Mouse (Mus musculus) kidney, adult 2 months (tissue): ENCODE data around the gene Mier2. TPM values are rescaled to one million over a fixed set of nuclear protein-coding genes. Genes with fewer than 3 reads are reported as not detected.

Experiments
- DNase-seq: peaks from one replicate; pipeline ENCODE4 v3.0.0; 2021
- H3K27ac ChIP-seq: fragments of 200-500 bp; 2 replicates; pipeline ENCODE4 v1.5.1; 2012; ENCODE audit warnings: low read depth, low read length, control low read depth, inconsistent platforms; ENCODE audit not compliant: insufficient read depth
- H3K27me3 ChIP-seq: fragments of 200-500 bp; replicated peaks from 2 replicates; pipeline ENCODE4 v1.6.1; 2012; ENCODE audit warnings: mild to moderate bottlenecking, moderate library complexity, low read length, inconsistent platforms; ENCODE audit not compliant: control insufficient read depth, insufficient read depth
- H3K36me3 ChIP-seq: fragments of 200-500 bp; 2 replicates; pipeline ENCODE4 v1.6.1; 2012; ENCODE audit warnings: mild to moderate bottlenecking, moderate library complexity, low read length, inconsistent platforms; ENCODE audit not compliant: control insufficient read depth, insufficient read depth
- H3K4me1 ChIP-seq: fragments of 200-500 bp; 2 replicates; pipeline ENCODE4 v1.6.1; 2011; ENCODE audit warnings: low read length; ENCODE audit not compliant: control insufficient read depth, insufficient read depth
- H3K4me3 ChIP-seq: fragments of 200-500 bp; 2 replicates; pipeline ENCODE4 v1.5.1; 2011; ENCODE audit warnings: mild to moderate bottlenecking, low read depth, low read length, control low read depth; ENCODE audit not compliant: insufficient read depth
- CTCF ChIP-seq: fragments of 200-500 bp; conservative IDR thresholded peaks from 2 replicates; pipeline ENCODE4 v1.5.1; 2011; ENCODE audit warnings: low read depth, mild to moderate bottlenecking, control low read depth, low read length, moderate library complexity, mixed read lengths; ENCODE audit not compliant: insufficient read depth, insufficient read length
- POLR2A ChIP-seq: fragments of 200-500 bp; IDR thresholded peaks from one replicate; pipeline ENCODE4 v1.6.1; 2011; ENCODE audit warnings: low read depth, low read length, control low read depth
- WGBS: fragments of 180-500 bp; shearing (Covaris S2); methylation state at CpG from one replicate; pipeline ENCODE4 v1.1.7; 2018; 5-methylcytosine and 5-hydroxymethylcytosine counted together
- polyA plus RNA-seq: library from polyadenylated mRNA; depleted of rRNA; stranded (reverse); fragments of >200 nt; gene quantifications from 2 replicates; pipeline ENCODE4 v1.2.3, GENCODE M21; 2012

The Mier2 gene
- polyA plus RNA-seq, 1 experiment = 35.0 TPM

GRCm38 (mm10) chr10:79555238-79555724, 282 bp upstream of the Mier2 start:
- no peaks in the 10 kb centered on the region for H3K27me3 ChIP-seq
- TF ChIP-seq CTCF (no peak), POLR2A (no peak)
- WGBS = 26% methylated on average over 7 of the region's 7 CpGs
- no peaks in the 10 kb centered on the region for H3K36me3 ChIP-seq
- H3K4me1 ChIP-seq = peaks cover 7% of the 10 kb centered on the region; the same call in 1 of the 2 replicates
- DNase-seq = no peak
- H3K4me3 ChIP-seq = peak overlapping the region; percentile 81
- H3K27ac ChIP-seq = no peak overlapping the region

- no peaks in the 10 kb centered on the region for H3K27me3 ChIP-seq
- no peak overlapping the region for H3K27ac ChIP-seq
- H3K36me3 ChIP-seq = no peaks in the 10 kb centered on the region
- peaks cover 7% of the 10 kb centered on the region; the same call in 1 of the 2 replicates for H3K4me1 ChIP-seq
- H3K4me3 ChIP-seq = peak overlapping the region; percentile 81; the same call in 1 of the 2 replicates
- DNase-seq = no peak
- no peak for TF ChIP-seq CTCF
- TF ChIP-seq POLR2A = no peak
- WGBS = 42% methylated on average over 10 of the region's 10 CpGs
Observed at GRCm38 (mm10) chr10:79553691-79554090, 1.3 kb downstream of the Mier2 start.

- Histone ChIP-seq H3K4me3 (no peak overlapping the region), H3K27ac (no peak overlapping the region), H3K36me3 (no peaks in the 10 kb centered on the region), H3K27me3 (no peaks in the 10 kb centered on the region), H3K4me1 (peaks cover 7% of the 10 kb centered on the region; the same call in 1 of the 2 replicates)
- WGBS = 81% methylated on average over 6 of the region's 6 CpGs
- TF ChIP-seq CTCF = no peak
- no peak for TF ChIP-seq POLR2A
- no peak for DNase-seq
Observed at GRCm38 (mm10) chr10:79553176-79553575, 1.8 kb downstream of the Mier2 start.

GRCm38 (mm10) chr10:79552531-79552930, 2.5 kb downstream of the Mier2 start:
- 86% methylated on average over 8 of the region's 8 CpGs for WGBS
- H3K4me1 ChIP-seq = peaks cover 7% of the 10 kb centered on the region; the same call in 1 of the 2 replicates
- no peaks in the 10 kb centered on the region for H3K36me3 ChIP-seq
- DNase-seq = no peak
- no peaks in the 10 kb centered on the region for H3K27me3 ChIP-seq
- H3K4me3 ChIP-seq = no peak overlapping the region
- TF ChIP-seq POLR2A (no peak), CTCF (no peak)
- H3K27ac ChIP-seq = no peak overlapping the region

- WGBS = 86% methylated on average over 9 of the region's 9 CpGs
Observed at GRCm38 (mm10) chr10:79550366-79550765, 4.6 kb downstream of the Mier2 start.

GRCm38 (mm10) chr10:79548971-79549723, 5.9 kb downstream of the Mier2 start:
- Histone ChIP-seq H3K27me3 (no peaks in the 10 kb centered on the region), H3K4me3 (no peak overlapping the region), H3K4me1 (peaks cover 6% of the 10 kb centered on the region; the same call in 1 of the 2 replicates), H3K36me3 (no peaks in the 10 kb centered on the region), H3K27ac (no peak overlapping the region)
- TF ChIP-seq CTCF (no peak), POLR2A (no peak)
- DNase-seq = no peak
- WGBS = 93% methylated on average over 18 of the region's 18 CpGs

More at GRCm38 (mm10) chr10:79550366-79550765, 4.6 kb downstream of the Mier2 start:
- no peak for DNase-seq
- Histone ChIP-seq H3K36me3 (no peaks in the 10 kb centered on the region), H3K27ac (no peak overlapping the region), H3K4me3 (no peak overlapping the region), H3K4me1 (peaks cover 7% of the 10 kb centered on the region; the same call in 1 of the 2 replicates), H3K27me3 (no peaks in the 10 kb centered on the region)
- no peak for TF ChIP-seq POLR2A
- TF ChIP-seq CTCF = no peak

- H3K27me3 ChIP-seq = no peaks in the 10 kb centered on the region
- H3K4me3 ChIP-seq = no peak overlapping the region
- H3K4me1 ChIP-seq = 0 out of 2 replicates have a peak, but pooled peaks cover under 1% of the 10 kb centered on the region
- no peak overlapping the region for H3K27ac ChIP-seq
- TF ChIP-seq CTCF (no peak), POLR2A (no peak)
- WGBS = 88% methylated on average over 5 of the region's 5 CpGs
- no peak for DNase-seq
- H3K36me3 ChIP-seq = no peaks in the 10 kb centered on the region
Observed at GRCm38 (mm10) chr10:79548546-79548945, 6.5 kb downstream of the Mier2 start.
